Mouse (Mus musculus) left cerebral cortex, postnatal 36 days (tissue): ENCODE results near the gene Cxcl12. TPM values are rescaled to one million over a fixed set of nuclear protein-coding genes. Genes with fewer than 3 reads are reported as not detected.
A peak's percentile ranks its signal among the peaks of the same experiment; 100 is the strongest.

Experiments used
- DNase-seq, 2 experiments: peaks; one replicate each; pipeline ENCODE4 v3.0.0; 2021 to 2022; ENCODE audit warnings: low spot score in 2 of 2, mixed read lengths in 1 of 2
- intact Hi-C: fragments of 180-260 bp; cut with DNase I; formaldehyde crosslinking; loops from one replicate; pipeline ENCODE4 v1.15.1; 2025
- total RNA-seq, 2 experiments: library from RNA; stranded (reverse); gene quantifications; 2 replicates each; pipeline ENCODE4 v1.2.3; 2021

Cxcl12 gene
- total RNA-seq, 2 experiments from 2014 or later, result 46.5 to 49.7 TPM

GRCm38 (mm10) chr6:117210536-117210935 is 42.2 kb downstream of the Cxcl12 start:
- intact Hi-C loops, result no loop called here
- no peak for DNase-seq

GRCm38 (mm10) chr6:117214506-117214905 is 46.2 kb downstream of the Cxcl12 start:
- intact Hi-C loops, result no loop called here
- DNase-seq, result peak; percentile 26 to 43

GRCm38 (mm10) chr6:117218442-117219299 is 50.3 kb downstream of the Cxcl12 start:
- DNase-seq, result no peak
- intact Hi-C loops, result no loop called here

GRCm38 (mm10) chr6:117219300-117219680 is 51.0 kb downstream of the Cxcl12 start:
- no peak for DNase-seq

GRCm38 (mm10) chr6:117219911-117220481 is 51.7 kb downstream of the Cxcl12 start:
- intact Hi-C loops, result no loop called here
- DNase-seq, result no peak

More at GRCm38 (mm10) chr6:117219300-117219680, 51.0 kb downstream of the Cxcl12 start:
- intact Hi-C loops, result no loop called here

GRCm38 (mm10) chr6:117220831-117221345 is 52.6 kb downstream of the Cxcl12 start:
- DNase-seq, result no peak
- intact Hi-C loops, result no loop called here
